Mouse (Mus musculus): Measurements from ENCODE around the gene Mrtfa. TPM values are rescaled to one million over a fixed set of nuclear protein-coding genes. Genes with fewer than 3 reads are reported as not detected.
A peak's percentile ranks its signal among the peaks of the same experiment; 100 is the strongest.

The Mrtfa gene
- polyA plus RNA-seq, 1 experiment from 2014 or later, result 28.2 TPM

- Histone ChIP-seq H3K4me2 (replicated peaks; ENCODE audit: low read depth, low read length) (no peak overlapping the region), H3K27me3 (ENCODE audit: control insufficient read depth, insufficient read depth, low read length) (no peaks in the 10 kb centered on the region), H3K27ac (ENCODE audit: low read depth, low read length) (no peak overlapping the region), H3K9me3 (ENCODE audit: control insufficient read depth, low read length) (no peaks in the 10 kb centered on the region), H3K4me3 (ENCODE audit: low read length) (no peak overlapping the region), H3K4me1 (ENCODE audit: control insufficient read depth, insufficient read depth, low read length) (peaks cover 4% of the 10 kb centered on the region; the same call in 1 of the 2 replicates), H3K9ac (ENCODE audit: low read depth, low read length) (no peak overlapping the region), H3K36me3 (ENCODE audit: control insufficient read depth, insufficient read depth, low read length) (no peaks in the 10 kb centered on the region)
- 89% methylated on average over 5 of the region's 5 CpGs for WGBS
- ATAC-seq (ENCODE audit: low FRiP score, low TSS enrichment), result no peak
These were observed 138.1 kb downstream of the Mrtfa start for GRCm38 (mm10) chr15:81052491-81052890.

GRCm38 (mm10) chr15:81050488-81050887 is 140.1 kb downstream of the Mrtfa start:
- no peak for ATAC-seq (ENCODE audit: low FRiP score, low TSS enrichment)
- no peak overlapping the region for H3K4me3 ChIP-seq (ENCODE audit: low read length)
- peaks cover 4% of the 10 kb centered on the region; the same call in 1 of the 2 replicates for H3K4me1 ChIP-seq (ENCODE audit: control insufficient read depth, insufficient read depth, low read length)
- no peaks in the 10 kb centered on the region for H3K27me3 ChIP-seq (ENCODE audit: control insufficient read depth, insufficient read depth, low read length)
- H3K9me3 ChIP-seq (ENCODE audit: control insufficient read depth, low read length), result no peaks in the 10 kb centered on the region
- no peaks in the 10 kb centered on the region for H3K36me3 ChIP-seq (ENCODE audit: control insufficient read depth, insufficient read depth, low read length)
- H3K4me2 ChIP-seq (replicated peaks; ENCODE audit: low read depth, low read length), result no peak overlapping the region
- 21% methylated on average over 3 of the region's 3 CpGs for WGBS
- no peak overlapping the region for H3K27ac ChIP-seq (ENCODE audit: low read depth, low read length)
- H3K9ac ChIP-seq (ENCODE audit: low read depth, low read length), result no peak overlapping the region

GRCm38 (mm10) chr15:81049401-81050053 is 141.0 kb downstream of the Mrtfa start:
- no peaks in the 10 kb centered on the region for H3K36me3 ChIP-seq (ENCODE audit: control insufficient read depth, insufficient read depth, low read length)
- ATAC-seq (ENCODE audit: low FRiP score, low TSS enrichment), result no peak
- WGBS, result 75% methylated on average over 6 of the region's 6 CpGs
- no peak overlapping the region for H3K4me3 ChIP-seq (ENCODE audit: low read length)
- peaks cover 4% of the 10 kb centered on the region; the same call in 1 of the 2 replicates for H3K4me1 ChIP-seq (ENCODE audit: control insufficient read depth, insufficient read depth, low read length)
- H3K27me3 ChIP-seq (ENCODE audit: control insufficient read depth, insufficient read depth, low read length), result no peaks in the 10 kb centered on the region
- H3K4me2 ChIP-seq (replicated peaks; ENCODE audit: low read depth, low read length), result no peak overlapping the region
- no peak overlapping the region for H3K27ac ChIP-seq (ENCODE audit: low read depth, low read length)
- no peak overlapping the region for H3K9ac ChIP-seq (ENCODE audit: low read depth, low read length)
- no peaks in the 10 kb centered on the region for H3K9me3 ChIP-seq (ENCODE audit: control insufficient read depth, low read length)

GRCm38 (mm10) chr15:81047497-81047896 is 143.1 kb downstream of the Mrtfa start:
- no peaks in the 10 kb centered on the region for H3K27me3 ChIP-seq (ENCODE audit: control insufficient read depth, insufficient read depth, low read length)
- H3K36me3 ChIP-seq (ENCODE audit: control insufficient read depth, insufficient read depth, low read length), result no peaks in the 10 kb centered on the region
- H3K4me1 ChIP-seq (ENCODE audit: control insufficient read depth, insufficient read depth, low read length), result peaks cover 17% of the 10 kb centered on the region
- no peak overlapping the region for H3K9ac ChIP-seq (ENCODE audit: low read depth, low read length)
- no peak overlapping the region for H3K4me2 ChIP-seq (replicated peaks; ENCODE audit: low read depth, low read length)
- WGBS, result 48% methylated on average over 10 of the region's 10 CpGs
- no peak for ATAC-seq (ENCODE audit: low FRiP score, low TSS enrichment)
- H3K27ac ChIP-seq (ENCODE audit: low read depth, low read length), result no peak overlapping the region
- no peak overlapping the region for H3K4me3 ChIP-seq (ENCODE audit: low read length)
- H3K9me3 ChIP-seq (ENCODE audit: control insufficient read depth, low read length), result no peaks in the 10 kb centered on the region

- no peak for ATAC-seq (ENCODE audit: low FRiP score, low TSS enrichment)
- H3K27me3 ChIP-seq (ENCODE audit: control insufficient read depth, insufficient read depth, low read length), result no peaks in the 10 kb centered on the region
- peaks cover 23% of the 10 kb centered on the region for H3K4me1 ChIP-seq (ENCODE audit: control insufficient read depth, insufficient read depth, low read length)
- no peaks in the 10 kb centered on the region for H3K36me3 ChIP-seq (ENCODE audit: control insufficient read depth, insufficient read depth, low read length)
- 89% methylated on average over 7 of the region's 7 CpGs for WGBS
- no peak overlapping the region for H3K4me3 ChIP-seq (ENCODE audit: low read length)
- no peak overlapping the region for H3K9ac ChIP-seq (ENCODE audit: low read depth, low read length)
- no peak overlapping the region for H3K4me2 ChIP-seq (replicated peaks; ENCODE audit: low read depth, low read length)
- H3K27ac ChIP-seq (ENCODE audit: low read depth, low read length), result no peak overlapping the region
- H3K9me3 ChIP-seq (ENCODE audit: control insufficient read depth, low read length), result no peaks in the 10 kb centered on the region
These were observed 144.5 kb downstream of the Mrtfa start for GRCm38 (mm10) chr15:81046061-81046460.

- peaks cover 22% of the 10 kb centered on the region for H3K4me1 ChIP-seq (ENCODE audit: control insufficient read depth, insufficient read depth, low read length)
- ATAC-seq (ENCODE audit: low FRiP score, low TSS enrichment), result no peak
- H3K27ac ChIP-seq (ENCODE audit: low read depth, low read length), result no peak overlapping the region
- no peaks in the 10 kb centered on the region for H3K9me3 ChIP-seq (ENCODE audit: control insufficient read depth, low read length)
- WGBS, result 96% methylated on average over 4 of the region's 4 CpGs
- H3K4me2 ChIP-seq (replicated peaks; ENCODE audit: low read depth, low read length), result no peak overlapping the region
- H3K4me3 ChIP-seq (ENCODE audit: low read length), result no peak overlapping the region
- no peaks in the 10 kb centered on the region for H3K27me3 ChIP-seq (ENCODE audit: control insufficient read depth, insufficient read depth, low read length)
- no peaks in the 10 kb centered on the region for H3K36me3 ChIP-seq (ENCODE audit: control insufficient read depth, insufficient read depth, low read length)
- H3K9ac ChIP-seq (ENCODE audit: low read depth, low read length), result no peak overlapping the region
These were observed 145.2 kb downstream of the Mrtfa start for GRCm38 (mm10) chr15:81045336-81045735.

- no peak overlapping the region for H3K4me3 ChIP-seq (ENCODE audit: low read length)
- peaks cover 19% of the 10 kb centered on the region for H3K4me1 ChIP-seq (ENCODE audit: control insufficient read depth, insufficient read depth, low read length)
- H3K9me3 ChIP-seq (ENCODE audit: control insufficient read depth, low read length), result no peaks in the 10 kb centered on the region
- ATAC-seq (ENCODE audit: low FRiP score, low TSS enrichment), result no peak
- no peak overlapping the region for H3K27ac ChIP-seq (ENCODE audit: low read depth, low read length)
- H3K27me3 ChIP-seq (ENCODE audit: control insufficient read depth, insufficient read depth, low read length), result no peaks in the 10 kb centered on the region
- H3K9ac ChIP-seq (ENCODE audit: low read depth, low read length), result no peak overlapping the region
- no peaks in the 10 kb centered on the region for H3K36me3 ChIP-seq (ENCODE audit: control insufficient read depth, insufficient read depth, low read length)
- WGBS, result 86% methylated on average over 9 of the region's 9 CpGs
- H3K4me2 ChIP-seq (replicated peaks; ENCODE audit: low read depth, low read length), result no peak overlapping the region
These were observed 146.1 kb downstream of the Mrtfa start for GRCm38 (mm10) chr15:81044446-81044845.

- Histone ChIP-seq H3K4me3 (ENCODE audit: low read length) (no peak overlapping the region), H3K9ac (ENCODE audit: low read depth, low read length) (no peak overlapping the region), H3K4me2 (replicated peaks; ENCODE audit: low read depth, low read length) (no peak overlapping the region), H3K36me3 (ENCODE audit: control insufficient read depth, insufficient read depth, low read length) (no peaks in the 10 kb centered on the region), H3K27ac (ENCODE audit: low read depth, low read length) (0 out of 2 replicates have a peak overlapping the region, but pooled peaks have one; percentile 9), H3K4me1 (ENCODE audit: control insufficient read depth, insufficient read depth, low read length) (peaks cover 19% of the 10 kb centered on the region), H3K27me3 (ENCODE audit: control insufficient read depth, insufficient read depth, low read length) (no peaks in the 10 kb centered on the region), H3K9me3 (ENCODE audit: control insufficient read depth, low read length) (no peaks in the 10 kb centered on the region)
- 0 out of 2 replicates have a peak, but pooled peaks have one; percentile 30 for ATAC-seq (ENCODE audit: low FRiP score, low TSS enrichment)
- WGBS, result 50% methylated on average over 13 of the region's 13 CpGs
These were observed 148.2 kb downstream of the Mrtfa start for GRCm38 (mm10) chr15:81042276-81042931.

- 71% methylated on average over 4 of the region's 4 CpGs for WGBS
- Histone ChIP-seq H3K9ac (ENCODE audit: low read depth, low read length) (no peak overlapping the region), H3K36me3 (ENCODE audit: control insufficient read depth, insufficient read depth, low read length) (no peaks in the 10 kb centered on the region), H3K27ac (ENCODE audit: low read depth, low read length) (0 out of 2 replicates have a peak overlapping the region, but pooled peaks have one; percentile 9), H3K27me3 (ENCODE audit: control insufficient read depth, insufficient read depth, low read length) (no peaks in the 10 kb centered on the region), H3K9me3 (ENCODE audit: control insufficient read depth, low read length) (no peaks in the 10 kb centered on the region), H3K4me2 (replicated peaks; ENCODE audit: low read depth, low read length) (no peak overlapping the region), H3K4me3 (ENCODE audit: low read length) (no peak overlapping the region), H3K4me1 (ENCODE audit: control insufficient read depth, insufficient read depth, low read length) (peaks cover 19% of the 10 kb centered on the region)
- no peak for ATAC-seq (ENCODE audit: low FRiP score, low TSS enrichment)
These were observed 148.8 kb downstream of the Mrtfa start for GRCm38 (mm10) chr15:81041767-81042166.

Data from kidney, embryonic 14.5 days (tissue).